Mouse (Mus musculus) regulatory T cell (primary cell): ENCODE measurements around the gene Rap1gds1.

Experiments
- in situ Hi-C: fragments of 300-600 bp; cut with MboI, MseI; formaldehyde crosslinking; loops from one replicate; pipeline ENCODE4 v1.15.1; 2025; ENCODE audit warnings: high pct_unique_total_duplicates

Gene Rap1gds1

DNA sequence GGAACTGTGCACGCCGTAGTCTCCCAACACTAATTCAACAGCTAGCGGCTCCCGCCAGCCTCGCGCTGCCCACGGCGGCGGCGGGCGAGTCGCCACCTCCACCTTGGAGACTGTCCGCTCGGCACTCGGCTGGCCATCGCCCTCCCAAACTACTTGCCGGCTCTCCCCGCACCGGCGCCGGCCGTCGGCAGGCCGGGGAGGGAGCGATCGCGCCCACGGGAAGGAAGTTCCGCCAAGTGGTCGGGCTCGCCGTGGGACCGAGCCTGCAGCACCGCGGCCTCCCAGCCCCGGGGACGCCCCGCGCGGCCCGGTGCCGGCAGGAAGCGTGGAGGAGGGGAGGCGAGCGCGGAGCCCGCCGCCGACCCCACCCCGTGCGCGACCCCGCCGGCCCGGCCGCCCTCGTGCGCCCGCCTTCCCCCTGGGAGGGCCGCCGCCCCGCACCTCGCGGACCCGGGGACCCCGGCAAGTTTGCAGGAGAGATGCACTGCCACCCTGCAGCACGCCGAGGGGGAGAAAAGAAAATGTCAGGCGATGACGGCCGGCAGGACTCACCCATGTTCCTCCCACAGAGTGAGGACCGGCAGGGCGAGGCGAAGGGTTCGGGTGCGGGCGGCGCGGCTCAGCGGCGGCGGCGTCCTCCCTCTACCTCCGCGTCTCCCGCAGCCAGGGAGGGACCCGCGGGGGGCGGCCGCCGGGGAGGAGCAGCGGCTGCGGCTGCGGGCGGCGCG, at the start of gene Rap1gds1:
Gene Rap1gds1 (minus strand): TSS at position 718 of the 728 bp plus-strand sequence.
- in situ Hi-C loops, result no loop called here

DNA sequence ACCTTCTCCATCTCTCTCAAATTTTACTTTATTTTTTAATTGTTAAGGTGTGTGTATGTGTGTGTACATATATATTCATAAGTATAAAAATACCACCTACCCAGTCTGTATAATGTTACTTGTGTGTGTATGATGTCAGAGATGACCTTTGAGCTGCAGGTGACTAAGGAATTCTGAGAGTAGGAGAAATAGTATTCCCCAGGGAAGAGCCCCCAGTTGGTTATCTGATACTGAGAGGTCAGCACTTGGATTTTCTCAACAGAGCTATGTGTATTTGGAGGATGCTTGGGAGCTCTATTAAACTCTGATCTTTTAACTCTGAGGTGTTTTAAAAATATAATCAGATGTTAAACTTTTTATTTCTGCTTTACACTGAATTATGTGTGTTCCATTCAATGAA, 43.4 kb upstream of the Rap1gds1 start:
- in situ Hi-C loops, result no loop called here

DNA sequence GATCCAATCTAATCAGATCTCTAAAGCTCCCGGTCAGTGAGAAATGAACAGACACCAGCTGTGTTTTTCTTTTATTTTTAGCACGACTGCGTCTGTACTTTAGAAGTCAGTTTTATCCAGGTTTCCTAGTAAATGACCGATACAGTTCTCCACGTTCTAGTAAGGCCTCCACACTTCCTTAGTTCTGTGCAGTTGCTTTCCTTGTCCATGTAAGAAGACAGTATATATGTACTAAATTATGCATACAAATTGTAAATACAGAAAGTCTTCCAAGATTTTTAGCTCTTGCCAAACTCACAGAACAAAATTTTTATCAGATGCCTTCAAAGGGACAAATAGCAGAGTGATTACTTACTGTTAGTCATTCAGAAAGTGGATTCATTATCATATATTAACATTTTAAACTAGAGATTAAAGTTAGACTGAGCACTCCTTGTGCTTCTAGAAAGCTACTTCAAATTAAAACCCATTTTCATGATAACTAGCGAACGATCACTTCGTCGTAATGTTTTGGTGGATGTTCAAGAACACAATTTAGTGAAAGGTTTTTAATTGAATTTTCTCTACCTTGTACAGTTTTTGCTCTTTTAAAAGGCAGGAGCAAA, 41.8 kb upstream of the Rap1gds1 start:
- in situ Hi-C loops, result no loop called here

DNA sequence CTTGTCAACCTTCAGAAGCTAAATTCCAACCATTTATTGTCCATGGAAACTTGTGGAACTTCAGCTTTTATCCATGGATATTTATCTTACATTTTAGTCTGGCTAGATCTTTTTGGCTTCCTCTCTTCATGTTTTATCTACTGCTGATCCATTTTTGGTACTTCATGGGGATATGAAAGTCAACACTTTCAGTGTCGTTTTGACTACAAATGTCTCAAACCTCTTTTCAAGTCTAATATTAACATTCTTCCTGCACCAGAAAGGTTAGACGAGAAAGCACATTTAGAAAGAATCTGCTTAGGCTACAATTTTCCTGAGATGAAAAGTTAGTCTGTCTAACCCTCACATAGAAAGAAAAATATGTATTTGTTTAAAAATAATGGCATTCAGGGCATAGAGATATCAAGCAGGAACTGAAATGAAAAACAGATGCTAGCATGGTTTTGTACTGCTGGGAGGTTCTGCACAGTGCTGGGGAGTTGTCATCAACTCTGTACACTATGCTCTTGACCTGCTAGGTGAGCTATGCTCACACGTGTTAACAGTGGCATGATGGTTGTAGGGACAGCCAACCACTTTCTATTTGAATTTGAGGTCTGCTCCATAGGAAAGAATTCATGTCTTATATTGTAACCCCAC, 37.5 kb upstream of the Rap1gds1 start:
- in situ Hi-C loops, result no loop called here

DNA sequence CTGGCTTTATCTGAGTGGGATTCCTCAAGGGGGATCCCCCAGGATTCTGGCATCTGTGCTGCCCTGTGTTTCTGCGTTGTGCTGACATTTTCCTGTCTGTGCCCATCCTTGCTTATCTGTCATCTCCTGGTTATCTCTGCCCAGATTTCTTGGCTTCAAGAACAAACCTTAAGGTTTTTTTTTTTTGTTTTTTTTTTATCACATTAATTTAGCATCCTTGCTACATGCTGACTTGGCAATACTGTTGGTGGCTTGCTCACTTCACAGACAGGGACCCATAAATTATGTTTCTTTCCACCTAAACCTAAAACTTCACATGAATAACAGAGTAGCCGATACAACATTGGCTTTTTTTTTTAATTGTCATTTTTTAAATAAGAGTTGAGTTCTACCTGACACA, 36.9 kb upstream of the Rap1gds1 start:
- in situ Hi-C loops, result no loop called here

DNA sequence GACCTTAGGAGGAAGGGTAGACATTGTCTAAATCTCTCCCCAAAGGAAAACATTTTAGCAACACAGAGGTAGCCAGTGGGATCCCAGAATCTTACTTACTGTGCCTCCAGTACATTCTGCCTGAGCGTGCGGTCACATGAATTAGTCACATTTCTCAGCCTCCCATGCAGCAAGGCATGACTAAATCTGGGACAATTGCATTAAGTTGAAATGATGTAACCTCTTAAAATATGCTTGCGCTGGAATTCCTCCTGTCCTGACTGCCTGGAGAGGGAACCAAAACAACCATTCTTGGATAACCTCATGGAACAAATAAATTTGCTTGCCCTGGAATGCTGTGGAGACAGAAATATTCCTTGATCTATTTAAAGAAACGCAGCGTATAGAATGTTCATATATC, 33.2 kb upstream of the Rap1gds1 start:
- in situ Hi-C loops, result no loop called here

DNA sequence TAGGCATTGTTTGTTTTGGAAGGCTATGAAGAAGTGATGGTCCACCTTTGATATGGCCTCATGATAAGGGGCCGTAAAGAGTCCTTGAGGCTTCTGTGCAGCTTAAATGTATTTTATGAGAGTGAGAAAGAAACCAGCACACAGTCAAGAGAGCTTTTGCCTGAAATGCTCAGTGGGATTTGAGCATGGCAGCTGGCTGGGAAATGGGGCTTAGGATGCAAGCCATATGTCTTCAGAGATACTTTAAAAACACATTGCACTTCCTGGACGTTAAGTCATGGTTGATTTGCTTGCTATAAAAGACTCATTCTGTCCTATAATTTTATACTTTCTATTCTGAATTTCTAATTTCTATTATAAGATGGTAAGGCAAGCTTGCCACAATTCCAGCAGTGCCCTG, 28.9 kb upstream of the Rap1gds1 start:
- in situ Hi-C loops, result no loop called here

DNA sequence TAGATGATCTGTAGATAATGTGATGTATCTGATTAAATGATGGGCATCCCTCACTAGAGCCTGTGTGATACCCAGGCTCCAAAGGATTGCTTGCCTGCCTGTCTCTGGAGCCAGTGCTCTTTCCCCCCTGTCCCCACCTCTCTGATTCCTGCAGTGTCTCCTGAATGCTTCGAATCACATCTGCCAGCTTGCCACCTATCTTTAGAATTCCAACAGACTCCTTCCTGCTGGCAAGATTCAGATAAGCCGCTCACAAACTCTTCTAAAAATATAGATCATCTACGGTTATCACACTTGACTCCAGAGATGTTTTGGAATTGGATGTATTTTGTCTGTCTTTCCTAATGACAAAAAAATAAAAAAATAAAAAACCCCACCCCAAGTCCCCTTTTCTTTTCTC, 28.3 kb upstream of the Rap1gds1 start:
- in situ Hi-C loops, result no loop called here

DNA sequence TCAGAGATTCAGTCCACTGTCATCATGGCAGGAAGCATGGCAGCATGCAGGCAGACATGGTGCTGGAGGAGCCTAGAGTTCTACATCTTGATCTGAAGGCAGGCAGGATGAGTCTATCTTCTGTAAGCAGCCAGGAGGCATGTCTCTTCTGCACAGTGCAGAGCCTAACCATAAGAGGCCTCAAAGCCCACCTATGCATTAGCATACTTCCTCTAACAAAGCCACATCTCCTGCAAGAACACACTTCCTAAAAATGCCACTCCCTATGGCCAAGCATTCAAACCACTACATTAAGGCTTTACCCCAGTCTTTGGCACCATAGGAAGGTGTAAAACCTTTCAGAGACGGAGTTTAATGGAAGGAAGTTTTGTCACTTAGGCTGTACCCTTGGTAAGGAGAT, 26.9 kb upstream of the Rap1gds1 start:
- in situ Hi-C loops, result no loop called here

DNA sequence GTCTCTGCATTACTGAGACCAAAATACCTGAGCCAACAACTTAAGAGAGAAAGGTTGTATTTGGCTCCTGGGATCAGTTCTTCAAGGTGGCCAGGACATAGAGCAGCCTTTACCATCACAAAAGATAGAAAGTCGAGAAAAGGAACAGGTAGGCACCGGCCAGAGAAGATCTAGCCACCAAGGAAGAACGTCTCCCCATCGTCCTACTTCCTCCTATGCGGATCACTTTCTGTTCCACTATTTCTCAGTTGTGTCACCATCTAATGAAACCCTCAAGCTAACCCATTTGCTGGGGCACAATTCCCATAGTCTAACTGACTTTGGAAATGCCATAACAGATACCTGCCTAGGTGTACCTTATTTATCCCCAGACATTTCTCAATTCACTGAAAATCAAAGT, 24.3 kb upstream of the Rap1gds1 start:
- in situ Hi-C loops, result no loop called here

DNA sequence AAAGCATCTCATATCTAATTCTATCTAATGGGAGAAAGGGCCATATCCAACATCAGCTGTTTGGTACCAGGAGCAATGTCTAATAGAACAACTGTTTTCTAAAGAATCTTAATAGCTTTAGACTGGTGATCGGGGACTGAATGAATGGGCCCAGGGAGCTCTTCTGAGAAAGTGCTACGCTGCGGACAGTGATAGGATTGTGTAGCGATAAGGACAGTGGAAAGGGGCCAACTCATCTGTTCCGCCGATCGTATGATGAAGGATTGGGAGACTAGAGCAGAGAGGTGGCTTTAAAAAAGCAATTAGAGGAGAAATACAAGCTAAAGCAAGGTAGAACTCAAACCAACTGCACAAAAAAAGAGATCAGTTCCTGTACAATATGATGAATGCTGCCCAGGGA, 20.9 kb upstream of the Rap1gds1 start:
- in situ Hi-C loops, result no loop called here

DNA sequence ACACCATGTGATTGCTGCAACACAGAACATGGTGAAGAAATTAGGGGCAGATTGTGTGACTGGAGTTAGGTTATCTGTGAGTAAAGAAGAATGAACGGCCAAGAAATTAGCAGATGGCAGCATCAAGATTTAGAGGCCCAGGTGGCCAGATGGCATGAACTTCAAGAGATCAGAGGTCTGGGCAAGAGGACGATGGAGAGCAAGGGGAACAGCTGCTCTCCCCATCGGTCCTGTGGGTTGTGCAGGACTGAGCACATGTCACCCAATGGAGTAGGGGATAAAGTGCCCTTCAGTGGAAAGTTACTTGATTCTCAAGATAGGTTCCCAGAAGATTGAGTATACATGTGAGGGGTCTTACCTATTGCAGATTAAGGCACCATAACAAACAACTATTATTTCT, 13.5 kb upstream of the Rap1gds1 start:
- in situ Hi-C loops, result no loop called here

DNA sequence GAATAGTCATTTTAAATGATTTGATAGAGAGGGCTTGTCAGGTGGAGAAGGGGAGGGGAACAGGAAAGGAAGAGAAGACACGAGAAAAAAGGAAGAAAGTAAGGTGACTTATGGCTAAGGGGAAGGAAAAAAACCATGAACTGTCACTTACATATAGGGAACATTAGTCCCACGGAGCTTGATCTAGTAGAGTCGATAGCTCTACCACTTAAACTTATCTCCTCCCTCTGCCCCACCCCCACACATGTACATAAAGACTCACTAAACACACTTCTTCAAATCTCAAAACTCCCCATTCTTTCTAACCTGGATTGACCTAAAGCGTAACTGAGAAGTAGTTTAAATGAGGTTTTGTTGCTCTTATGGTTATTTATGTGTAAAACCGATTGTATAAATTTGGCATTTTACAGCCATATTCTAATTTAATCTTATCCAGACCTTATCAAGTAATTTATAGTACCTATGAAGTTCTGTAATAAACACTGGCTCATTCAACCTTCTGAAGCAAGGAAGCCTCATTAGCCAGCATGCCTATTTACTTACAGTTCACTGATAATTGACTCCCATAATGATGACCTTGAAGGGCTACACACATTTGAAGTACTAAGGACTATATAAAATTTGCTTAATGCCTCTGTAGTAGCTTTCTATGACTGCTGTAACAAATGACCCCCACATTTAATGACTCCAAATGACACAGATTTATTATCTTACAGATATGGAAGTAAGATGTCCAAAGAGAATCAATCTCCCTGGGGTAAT, 9.0 kb upstream of the Rap1gds1 start:
- in situ Hi-C loops, result no loop called here

DNA sequence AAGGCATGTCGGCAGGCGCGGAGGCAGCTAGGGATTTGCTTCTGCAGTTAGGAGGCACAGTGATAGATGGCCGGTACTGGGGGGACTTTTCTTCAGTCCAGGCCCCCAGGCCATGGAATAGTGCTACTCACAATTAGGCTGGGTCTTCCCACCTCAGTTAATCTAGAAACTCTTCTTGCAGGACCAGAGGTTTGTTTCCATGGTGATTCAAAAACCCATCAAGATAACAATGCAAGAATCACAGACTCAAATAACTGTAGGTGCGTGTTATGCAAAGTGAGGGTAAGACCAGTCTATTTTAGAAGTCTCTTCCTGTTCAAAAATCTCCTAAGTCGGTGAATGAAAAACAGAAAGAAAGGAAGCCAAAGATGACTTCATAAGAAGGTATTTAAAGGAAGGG, 4.8 kb upstream of the Rap1gds1 start:
- in situ Hi-C loops, result no loop called here

DNA sequence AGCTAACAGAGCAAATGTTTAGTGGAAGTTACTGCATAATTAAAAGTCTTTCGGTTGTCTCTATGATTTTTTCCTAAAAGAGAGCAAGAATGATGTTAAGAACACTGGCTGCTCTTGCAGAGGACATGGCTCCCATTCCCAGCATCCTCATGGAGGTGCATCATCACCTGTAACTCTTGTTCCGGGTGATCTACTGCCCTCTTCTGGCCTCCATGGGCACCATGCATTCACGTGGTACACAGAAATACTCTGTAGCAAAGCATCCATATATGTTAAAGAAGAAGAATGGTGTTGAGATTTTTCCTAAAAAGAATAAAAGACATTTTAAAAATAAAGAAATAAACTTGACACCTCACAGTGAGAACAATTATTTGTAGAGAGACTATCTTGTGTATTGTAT, 3.0 kb upstream of the Rap1gds1 start:
- in situ Hi-C loops, result no loop called here

DNA sequence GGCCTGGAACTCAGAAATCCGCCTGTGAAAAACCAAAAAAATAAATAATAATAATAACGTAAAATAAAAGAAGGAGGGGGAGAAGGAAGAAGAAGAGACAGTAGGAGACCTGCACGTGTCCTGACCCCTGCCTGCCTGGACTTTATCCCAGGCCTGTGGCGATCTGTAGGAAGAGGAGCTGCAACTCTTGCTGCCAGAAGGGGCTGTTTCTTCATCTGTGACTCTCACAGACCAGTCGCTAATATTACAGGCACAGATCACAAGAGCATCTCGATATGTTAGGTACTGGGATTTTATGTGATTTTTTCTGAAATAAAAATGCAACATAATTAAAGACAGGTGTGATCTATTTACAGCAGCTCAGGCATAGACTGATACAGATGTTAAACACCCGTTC, 1.1 kb upstream of the Rap1gds1 start:
- in situ Hi-C loops, result no loop called here

DNA sequence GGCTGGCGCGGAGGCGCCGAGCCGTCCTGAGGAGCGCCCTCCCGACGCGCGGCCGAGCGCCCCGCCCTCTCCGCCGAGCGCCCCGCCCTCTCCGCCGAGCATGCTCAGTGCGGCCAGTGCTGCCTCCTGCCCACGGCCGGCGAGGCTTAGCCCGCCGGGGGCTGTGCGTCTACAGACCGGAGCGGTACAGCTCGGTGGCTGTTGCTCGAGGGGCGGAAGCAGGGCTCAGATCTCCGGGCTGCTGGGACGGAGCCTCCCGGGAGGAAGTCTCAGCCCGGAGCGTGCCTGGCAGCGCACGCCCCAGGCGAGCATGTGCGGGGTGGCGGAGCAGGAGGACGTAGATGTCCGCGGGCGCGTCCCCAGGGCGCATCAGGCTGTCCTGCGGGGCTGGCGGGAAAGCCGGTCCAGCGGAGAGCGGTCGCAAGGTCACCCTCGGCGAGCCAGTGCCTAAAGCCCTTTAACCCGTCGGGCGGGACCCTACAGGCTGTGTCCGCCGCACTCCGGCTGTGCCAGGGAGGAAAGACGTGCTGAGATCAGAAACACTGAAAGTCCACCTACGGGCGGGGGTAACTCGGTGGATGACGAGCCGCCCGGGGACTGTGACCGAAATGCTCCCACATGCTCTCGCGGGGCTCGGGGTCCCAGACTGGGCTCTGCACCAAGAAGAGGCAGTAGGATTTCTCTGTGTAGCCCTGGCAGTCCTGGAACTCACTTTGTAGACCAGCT, 495 bp upstream of the Rap1gds1 start:
- in situ Hi-C loops, result no loop called here

DNA sequence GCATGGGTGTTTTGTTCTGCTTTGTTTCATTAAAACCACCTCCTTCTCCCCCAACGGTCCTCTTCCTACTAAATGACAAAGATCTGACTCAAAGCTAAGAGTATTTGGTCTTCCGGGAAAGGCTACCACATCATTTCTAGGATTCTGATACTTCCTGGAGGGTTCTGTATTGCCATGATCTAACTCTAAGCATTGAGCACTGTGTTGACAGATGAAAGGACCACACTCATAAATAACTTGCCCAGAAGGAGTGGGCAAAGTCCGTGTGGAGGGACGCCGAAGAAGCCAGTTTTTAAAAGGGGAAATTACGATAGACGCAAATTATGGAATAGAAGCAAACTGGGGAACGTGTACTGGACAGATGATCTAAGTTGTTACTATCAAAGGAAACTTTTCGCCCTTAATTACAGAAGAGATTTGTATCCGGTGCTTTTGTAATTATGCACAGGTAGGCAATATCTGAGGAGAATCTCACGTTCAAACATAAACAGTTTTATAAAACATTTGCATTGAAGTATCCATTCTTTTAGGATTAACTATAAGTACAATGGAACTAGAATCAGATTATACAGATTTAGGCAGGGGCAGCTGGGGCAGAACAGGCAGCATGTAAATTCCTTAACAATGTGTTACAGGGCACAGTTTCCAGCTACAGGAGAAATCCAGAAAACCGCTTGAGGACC, 1.1 kb downstream of the Rap1gds1 start:
- in situ Hi-C loops, result no loop called here

DNA sequence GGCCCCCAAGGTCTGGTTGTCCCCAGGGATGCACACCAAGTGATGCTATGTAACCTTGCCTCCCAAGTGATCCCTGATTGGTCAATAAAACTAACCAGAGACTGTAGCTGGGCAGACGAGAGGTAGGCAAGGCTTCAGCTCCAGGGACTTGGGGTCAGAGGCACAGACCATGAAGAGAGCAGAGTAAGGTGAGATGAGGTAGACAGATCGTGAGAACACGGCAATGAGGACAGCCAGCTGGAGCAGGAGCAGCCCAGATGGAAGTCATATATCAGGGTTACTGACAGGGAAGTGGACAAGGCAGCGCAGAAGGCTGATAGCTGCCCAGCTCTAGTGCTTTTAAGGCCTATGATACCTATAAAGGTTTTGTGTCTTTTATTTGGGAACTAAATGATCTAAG, 5.5 kb downstream of the Rap1gds1 start:
- in situ Hi-C loops, result no loop called here

DNA sequence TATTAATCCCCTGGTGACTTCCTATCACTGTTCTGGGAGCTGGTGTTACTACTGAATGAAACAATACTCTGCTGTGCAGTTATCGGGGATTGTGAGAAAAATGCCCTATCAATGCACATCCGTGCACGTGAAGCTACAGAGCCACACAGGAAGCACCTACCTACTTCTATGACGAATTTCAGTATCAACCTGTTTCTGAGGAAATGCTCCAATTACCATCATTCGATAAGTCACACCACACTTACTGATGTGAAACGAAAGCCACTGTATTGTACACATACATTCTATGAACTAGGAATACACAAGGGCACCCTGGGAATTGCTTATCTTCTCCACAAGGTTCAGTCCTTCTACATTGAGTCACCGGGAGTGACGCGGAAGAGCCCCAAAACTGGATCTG, 10.9 kb downstream of the Rap1gds1 start:
- in situ Hi-C loops, result loop anchor here (5.0 kb wide), 1 partner anchor 67 kb away; no protein-coding TSS in a partner anchor

DNA sequence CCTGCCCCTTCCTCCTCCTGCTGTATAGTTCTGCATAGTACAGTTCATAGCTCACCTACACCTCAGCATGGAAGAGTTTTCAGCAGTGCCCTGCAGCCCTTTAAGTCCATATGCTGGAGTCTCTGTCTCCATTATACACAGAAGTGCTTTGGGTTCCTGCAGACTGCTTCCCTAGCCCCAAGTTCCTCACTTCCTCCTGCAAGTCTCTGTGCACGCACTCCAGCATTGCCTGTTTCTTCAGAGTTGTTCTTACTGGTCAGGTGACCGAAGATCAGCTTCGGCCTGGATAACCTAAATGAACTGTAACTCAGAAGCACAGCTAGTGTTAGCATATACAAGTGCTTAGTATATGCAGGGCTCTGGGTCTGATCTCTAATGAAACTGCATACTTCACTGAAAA, 12.9 kb downstream of the Rap1gds1 start:
- in situ Hi-C loops, result loop anchor here (5.0 kb wide), 1 partner anchor 65 kb away; no protein-coding TSS in a partner anchor
